Mouse (Mus musculus): ENCODE results near the gene Spata5. TPM values are rescaled to one million over a fixed set of nuclear protein-coding genes. Genes with fewer than 3 reads are reported as not detected.

Gene Spata5
- total and polyA plus RNA-seq, 3 experiments: 2.1 to 13.9 (median 12.4) TPM

DNA sequence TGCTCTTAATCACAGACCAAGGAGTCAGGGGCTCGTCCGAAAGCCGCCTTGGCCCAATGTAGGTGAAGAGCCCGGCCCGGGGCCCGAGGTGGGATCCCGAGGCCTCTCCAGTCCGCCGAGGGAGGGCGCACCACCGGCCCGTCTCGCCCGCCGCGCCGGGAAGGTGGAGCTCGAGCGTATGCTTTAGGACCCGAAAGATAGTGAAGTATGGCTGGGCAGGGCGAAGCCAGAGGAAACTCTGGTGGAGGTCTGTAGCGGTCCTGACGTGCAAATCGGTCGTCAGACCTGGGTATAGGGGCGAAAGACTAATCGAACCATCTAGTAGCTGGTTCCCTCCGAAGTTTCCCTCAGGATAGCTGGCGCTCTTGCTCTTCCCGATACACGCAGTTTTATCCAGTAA, 61.6 kb downstream of the Spata5 start:
- peaks cover 2% of the 10 kb centered on the region; the same call in 1 of the 2 replicates for H3K36me3 ChIP-seq (ENCODE audit: control insufficient read depth, insufficient read depth, low read length)
- intact Hi-C loops (cut with DNase I): no loop called here
- WGBS: 93% methylated on average over 31 of the region's 31 CpGs
- DNase-seq: no peak
- no peaks in the 10 kb centered on the region for H3K27me3 ChIP-seq (ENCODE audit: control insufficient read depth, insufficient read depth, low read length)
- no peak overlapping the region for H3K4me3 ChIP-seq
- H3K4me1 ChIP-seq (ENCODE audit: control insufficient read depth, insufficient read depth, low read length): peaks cover 1% of the 10 kb centered on the region; the same call in 1 of the 2 replicates
- H3K27ac ChIP-seq: no peak overlapping the region
- TF ChIP-seq POLR2A (IDR thresholded peaks at IDR 0.05; ENCODE audit: insufficient read depth, low read depth, low read length): no peak
- TF ChIP-seq EP300 (IDR thresholded peaks at IDR 0.05; ENCODE audit: insufficient read depth, low read depth, low read length): no peak
- H3K9ac ChIP-seq (ENCODE audit: low read depth, low read length): no peak overlapping the region
- no peaks in the 10 kb centered on the region for H3K79me2 ChIP-seq (replicated peaks; ENCODE audit: control insufficient read depth, insufficient read depth, low read length)

DNA sequence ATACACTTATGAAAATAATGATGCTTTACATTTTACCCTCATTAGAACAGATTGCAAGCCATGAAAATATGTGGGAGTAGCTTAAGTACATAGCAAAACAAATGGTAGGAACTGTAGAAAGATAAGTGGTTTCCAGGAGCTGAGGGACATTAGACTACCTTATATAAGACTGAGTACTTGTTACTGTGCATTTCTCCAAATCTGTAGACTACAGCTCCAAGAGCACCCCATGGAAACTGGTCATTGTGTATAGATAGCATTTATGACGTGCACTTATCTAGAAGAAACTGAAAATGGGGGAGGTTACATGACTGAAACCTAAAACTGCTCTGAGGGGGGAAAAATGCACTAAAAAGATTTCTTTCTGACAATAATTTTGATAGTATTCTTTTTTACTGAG, 63.0 kb downstream of the Spata5 start:
- H3K4me1 ChIP-seq (ENCODE audit: control insufficient read depth, insufficient read depth, low read length): no peaks in the 10 kb centered on the region
- intact Hi-C loops (cut with DNase I): no loop called here
- H3K27ac ChIP-seq: no peak overlapping the region
- no peak overlapping the region for H3K9ac ChIP-seq (ENCODE audit: low read depth, low read length)
- no peaks in the 10 kb centered on the region for H3K36me3 ChIP-seq (ENCODE audit: control insufficient read depth, insufficient read depth, low read length)
- no peaks in the 10 kb centered on the region for H3K79me2 ChIP-seq (replicated peaks; ENCODE audit: control insufficient read depth, insufficient read depth, low read length)
- H3K4me3 ChIP-seq: no peak overlapping the region
- H3K27me3 ChIP-seq (ENCODE audit: control insufficient read depth, insufficient read depth, low read length): no peaks in the 10 kb centered on the region
- 86% methylated on average over 1 of the region's 1 CpGs for WGBS
- TF ChIP-seq EP300 (IDR thresholded peaks at IDR 0.05; ENCODE audit: insufficient read depth, low read depth, low read length): no peak
- TF ChIP-seq CTCF (IDR thresholded peaks at IDR 0.05): no peak
- TF ChIP-seq POLR2A (IDR thresholded peaks at IDR 0.05; ENCODE audit: insufficient read depth, low read depth, low read length): no peak
- no peak for DNase-seq

- Histone ChIP-seq H3K27me3 (ENCODE audit: control insufficient read depth, insufficient read depth, low read length) (no peaks in the 10 kb centered on the region), H3K4me3 (no peak overlapping the region), H3K27ac (no peak overlapping the region), H3K36me3 (ENCODE audit: control insufficient read depth, insufficient read depth, low read length) (no peaks in the 10 kb centered on the region), H3K9ac (ENCODE audit: low read depth, low read length) (no peak overlapping the region), H3K4me1 (ENCODE audit: control insufficient read depth, insufficient read depth, low read length) (no peaks in the 10 kb centered on the region), H3K79me2 (replicated peaks; ENCODE audit: control insufficient read depth, insufficient read depth, low read length) (no peaks in the 10 kb centered on the region)
- DNase-seq: no peak
- TF ChIP-seq CTCF (IDR thresholded peaks at IDR 0.05) (no peak), EP300 (IDR thresholded peaks at IDR 0.05; ENCODE audit: insufficient read depth, low read depth, low read length) (no peak), POLR2A (IDR thresholded peaks at IDR 0.05; ENCODE audit: insufficient read depth, low read depth, low read length) (no peak)
- 78% methylated on average over 4 of the region's 4 CpGs for WGBS
- intact Hi-C loops (cut with DNase I): no loop called here
Measured at GRCm38 (mm10) chr3:37483709-37484265, 64.1 kb downstream of the Spata5 start.

DNA sequence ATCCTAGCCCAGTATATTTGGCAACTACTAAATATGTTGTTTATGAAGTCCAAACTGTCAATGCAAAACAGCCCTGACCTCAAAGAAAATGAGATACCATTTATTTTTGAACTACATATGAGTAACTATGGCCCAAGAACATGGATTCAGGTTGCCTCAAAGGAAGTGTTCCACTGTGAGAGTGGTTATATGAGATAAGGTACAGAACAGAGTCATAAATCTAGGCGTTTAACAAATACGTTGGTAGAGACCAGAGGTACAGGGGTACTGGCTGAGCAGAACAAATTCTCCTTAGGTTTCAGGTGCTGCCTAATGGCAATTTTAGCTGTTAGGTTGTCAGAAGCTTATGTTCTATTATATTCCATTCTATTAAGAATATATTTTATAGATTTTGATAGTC, 67.9 kb downstream of the Spata5 start:
- H3K4me1 ChIP-seq (ENCODE audit: control insufficient read depth, insufficient read depth, low read length): no peaks in the 10 kb centered on the region
- TF ChIP-seq EP300 (IDR thresholded peaks at IDR 0.05; ENCODE audit: insufficient read depth, low read depth, low read length) (no peak), CTCF (IDR thresholded peaks at IDR 0.05) (no peak), POLR2A (IDR thresholded peaks at IDR 0.05; ENCODE audit: insufficient read depth, low read depth, low read length) (no peak)
- H3K4me3 ChIP-seq: no peak overlapping the region
- no peak overlapping the region for H3K27ac ChIP-seq
- WGBS: 83% methylated on average over 2 of the region's 2 CpGs
- intact Hi-C loops (cut with DNase I): no loop called here
- no peak for DNase-seq
- no peaks in the 10 kb centered on the region for H3K36me3 ChIP-seq (ENCODE audit: control insufficient read depth, insufficient read depth, low read length)
- H3K79me2 ChIP-seq (replicated peaks; ENCODE audit: control insufficient read depth, insufficient read depth, low read length): no peaks in the 10 kb centered on the region
- no peaks in the 10 kb centered on the region for H3K27me3 ChIP-seq (ENCODE audit: control insufficient read depth, insufficient read depth, low read length)
- no peak overlapping the region for H3K9ac ChIP-seq (ENCODE audit: low read depth, low read length)

GRCm38 (mm10) chr3:37488173-37488572, 68.5 kb downstream of the Spata5 start:
- H3K27me3 ChIP-seq (ENCODE audit: control insufficient read depth, insufficient read depth, low read length): no peaks in the 10 kb centered on the region
- H3K27ac ChIP-seq: no peak overlapping the region
- DNase-seq: no peak
- H3K36me3 ChIP-seq (ENCODE audit: control insufficient read depth, insufficient read depth, low read length): no peaks in the 10 kb centered on the region
- no peaks in the 10 kb centered on the region for H3K4me1 ChIP-seq (ENCODE audit: control insufficient read depth, insufficient read depth, low read length)
- H3K4me3 ChIP-seq: no peak overlapping the region
- no peak overlapping the region for H3K9ac ChIP-seq (ENCODE audit: low read depth, low read length)
- H3K79me2 ChIP-seq (replicated peaks; ENCODE audit: control insufficient read depth, insufficient read depth, low read length): no peaks in the 10 kb centered on the region
- TF ChIP-seq CTCF (IDR thresholded peaks at IDR 0.05) (no peak), POLR2A (IDR thresholded peaks at IDR 0.05; ENCODE audit: insufficient read depth, low read depth, low read length) (no peak), EP300 (IDR thresholded peaks at IDR 0.05; ENCODE audit: insufficient read depth, low read depth, low read length) (no peak)
- intact Hi-C loops (cut with DNase I): no loop called here

DNA sequence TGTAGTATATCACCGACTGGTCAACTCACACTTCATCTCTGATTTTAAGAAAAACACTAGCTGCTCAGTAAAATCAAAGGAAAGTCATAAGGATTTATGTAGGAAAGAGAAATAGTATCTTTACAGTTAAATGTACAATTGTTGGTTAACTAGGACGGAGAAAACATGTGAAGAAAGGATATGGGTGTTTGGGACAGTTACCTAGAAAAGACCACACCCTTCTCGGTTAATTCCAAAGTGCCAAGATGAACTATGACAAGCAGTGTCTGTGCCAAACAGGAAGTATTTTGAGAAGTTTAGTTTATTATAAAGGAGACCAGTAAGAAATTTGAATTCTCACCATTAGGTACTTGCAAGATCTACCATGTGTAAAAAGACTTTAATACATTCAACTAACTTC, 70.3 kb downstream of the Spata5 start:
- Histone ChIP-seq H3K4me3 (no peak overlapping the region), H3K79me2 (replicated peaks; ENCODE audit: control insufficient read depth, insufficient read depth, low read length) (no peaks in the 10 kb centered on the region), H3K9ac (ENCODE audit: low read depth, low read length) (no peak overlapping the region), H3K27me3 (ENCODE audit: control insufficient read depth, insufficient read depth, low read length) (no peaks in the 10 kb centered on the region), H3K36me3 (ENCODE audit: control insufficient read depth, insufficient read depth, low read length) (no peaks in the 10 kb centered on the region), H3K27ac (no peak overlapping the region), H3K4me1 (ENCODE audit: control insufficient read depth, insufficient read depth, low read length) (no peaks in the 10 kb centered on the region)
- no peak for TF ChIP-seq EP300 (IDR thresholded peaks at IDR 0.05; ENCODE audit: insufficient read depth, low read depth, low read length)
- TF ChIP-seq POLR2A (IDR thresholded peaks at IDR 0.05; ENCODE audit: insufficient read depth, low read depth, low read length): no peak
- TF ChIP-seq CTCF (IDR thresholded peaks at IDR 0.05): no peak
- intact Hi-C loops (cut with DNase I): no loop called here
- 72% methylated on average over 3 of the region's 3 CpGs for WGBS
- no peak for DNase-seq
